Mouse (Mus musculus) left cerebral cortex, adult 2 months (tissue): ENCODE data around the gene Syce2. TPM values are rescaled to one million over a fixed set of nuclear protein-coding genes. Genes with fewer than 3 reads are reported as not detected.
A peak's percentile ranks its signal among the peaks of the same experiment; 100 is the strongest.

Source experiments
- DNase-seq, 2 experiments: peaks; one replicate each; pipeline ENCODE4 v3.0.0; 2021 to 2022; ENCODE audit warnings: low spot score in 2 of 2, mixed read lengths in 1 of 2; ENCODE audit errors: extremely low spot score in 1 of 2
- H3K27ac ChIP-seq: fragments of 200-600 bp; 2 replicates; pipeline ENCODE4 v1.8.1; 2022
- H3K4me3 ChIP-seq: fragments of 200-600 bp; 2 replicates; pipeline ENCODE4 v1.8.1; 2022
- CTCF ChIP-seq: fragments of 200-600 bp; IDR thresholded peaks from 2 replicates; pipeline ENCODE4 v1.8.1; 2022; ENCODE audit warnings: antibody characterized with exemption, mild to moderate bottlenecking, moderate library complexity
- intact Hi-C: fragments of 180-260 bp; cut with DNase I; formaldehyde crosslinking; loops from one replicate; pipeline ENCODE4 v1.15.1; 2025
- total RNA-seq, 2 experiments: library from RNA; stranded (reverse); gene quantifications; 2 replicates each; pipeline ENCODE4 v1.2.3; 2021

Syce2 gene
- total RNA-seq, 2 experiments from 2014 or later: 7.8 to 8.0 TPM

DNA sequence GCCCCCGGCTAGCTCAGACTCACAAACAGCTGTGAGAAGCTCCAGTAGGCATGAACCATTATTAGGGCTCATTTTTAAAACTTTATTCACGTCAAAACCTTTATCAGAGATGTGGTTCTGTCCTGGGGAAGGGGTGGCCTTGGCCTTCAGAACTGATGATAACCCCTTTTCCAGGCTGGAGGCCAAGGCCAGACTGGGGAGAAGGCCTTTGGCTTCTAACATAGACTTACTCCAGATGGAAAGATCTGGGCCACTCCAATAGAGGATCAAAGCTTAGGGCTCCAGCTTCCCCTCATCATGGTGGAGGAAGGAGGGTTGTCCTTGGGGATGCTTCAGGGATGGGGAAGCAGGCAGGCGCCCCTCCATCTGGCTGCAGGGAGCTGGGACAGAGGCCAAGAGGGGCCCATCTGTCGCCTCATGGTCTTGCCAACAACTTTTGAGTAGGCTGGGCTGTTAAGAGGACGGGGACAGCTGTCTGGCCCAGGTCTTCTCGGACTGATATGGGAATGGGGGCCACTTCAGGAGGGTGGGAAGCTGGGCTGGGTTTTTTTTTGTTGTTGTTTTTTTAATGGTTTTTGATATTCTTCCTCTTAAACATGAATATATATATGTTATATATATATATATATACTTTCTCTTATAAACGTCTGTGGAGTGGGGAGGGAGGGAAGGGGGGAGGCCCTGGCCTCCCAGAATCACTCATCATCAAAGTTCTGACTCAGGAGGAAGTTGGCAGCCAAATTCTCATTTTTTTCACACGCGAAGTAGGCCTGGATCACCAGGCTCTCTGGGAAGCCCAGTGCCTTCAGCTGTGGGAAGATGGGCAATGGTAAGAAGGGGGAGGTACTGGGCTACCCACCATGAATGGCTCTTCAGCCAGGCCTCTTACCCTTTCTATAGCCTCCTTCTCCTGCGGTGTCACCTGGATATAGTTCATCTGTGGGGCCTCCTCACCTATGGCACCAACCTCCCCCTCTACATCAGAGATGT is 36.8 kb upstream of the Syce2 start:
- TF ChIP-seq CTCF: no peak
- Histone ChIP-seq H3K4me3 (no peak overlapping the region), H3K27ac (peak overlapping the region; percentile 59)
- peak in 1 of 2 experiments; percentile 80 for DNase-seq
- intact Hi-C loops: no loop called here

GRCm38 (mm10) chr8:84837149-84837911 is 34.6 kb upstream of the Syce2 start:
- no peak overlapping the region for H3K27ac ChIP-seq
- DNase-seq: no peak
- TF ChIP-seq CTCF: peak; percentile 1
- intact Hi-C loops: no loop called here
- no peak overlapping the region for H3K4me3 ChIP-seq

GRCm38 (mm10) chr8:84837912-84838470 is 33.9 kb upstream of the Syce2 start:
- no peak for DNase-seq
- no peak overlapping the region for H3K27ac ChIP-seq
- intact Hi-C loops: no loop called here
- H3K4me3 ChIP-seq: no peak overlapping the region
- no peak for TF ChIP-seq CTCF

DNA sequence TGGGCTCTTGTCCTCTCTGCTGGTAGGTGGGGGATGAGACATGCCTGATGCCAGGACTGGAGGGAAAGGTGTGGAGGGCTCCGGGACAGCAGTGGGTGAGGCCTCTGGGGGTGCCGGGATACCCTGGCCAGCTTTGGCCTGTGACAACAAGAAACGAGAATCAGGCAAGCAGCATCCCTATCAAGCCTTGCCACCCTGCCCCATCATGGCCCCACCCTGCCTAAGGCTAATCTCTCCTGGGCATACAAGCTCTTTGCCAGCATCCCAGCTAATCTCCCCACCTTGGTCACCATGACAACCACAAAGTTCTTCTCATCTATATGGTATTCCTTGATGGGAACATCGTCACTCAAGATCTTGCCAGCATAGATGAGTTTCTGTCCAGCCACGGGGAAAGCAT is 33.4 kb upstream of the Syce2 start:
- no peak overlapping the region for H3K4me3 ChIP-seq
- intact Hi-C loops: no loop called here
- no peak for DNase-seq
- H3K27ac ChIP-seq: no peak overlapping the region
- TF ChIP-seq CTCF: no peak

DNA sequence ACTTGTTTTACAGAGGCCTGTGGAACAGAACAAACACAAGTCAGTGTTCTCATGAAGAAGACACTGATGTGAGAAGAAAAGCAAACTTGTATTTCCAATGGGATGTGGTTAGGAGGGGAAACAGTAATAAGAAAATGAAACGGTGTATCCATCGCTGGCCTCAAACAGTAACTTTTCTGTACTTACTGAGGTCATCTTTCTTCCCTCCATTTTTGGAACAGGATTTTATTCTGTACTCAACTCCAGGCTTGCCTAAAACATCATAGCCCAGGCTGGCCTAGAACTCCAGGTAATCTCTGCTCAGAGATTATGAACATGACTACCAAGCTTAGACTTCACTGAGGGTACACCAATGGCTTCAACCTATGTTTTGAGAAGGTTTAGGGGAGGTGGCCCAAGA is 32.5 kb upstream of the Syce2 start:
- Histone ChIP-seq H3K4me3 (peak overlapping the region; percentile 99), H3K27ac (no peak overlapping the region)
- TF ChIP-seq CTCF: no peak
- intact Hi-C loops: no loop called here
- DNase-seq: no peak

DNA sequence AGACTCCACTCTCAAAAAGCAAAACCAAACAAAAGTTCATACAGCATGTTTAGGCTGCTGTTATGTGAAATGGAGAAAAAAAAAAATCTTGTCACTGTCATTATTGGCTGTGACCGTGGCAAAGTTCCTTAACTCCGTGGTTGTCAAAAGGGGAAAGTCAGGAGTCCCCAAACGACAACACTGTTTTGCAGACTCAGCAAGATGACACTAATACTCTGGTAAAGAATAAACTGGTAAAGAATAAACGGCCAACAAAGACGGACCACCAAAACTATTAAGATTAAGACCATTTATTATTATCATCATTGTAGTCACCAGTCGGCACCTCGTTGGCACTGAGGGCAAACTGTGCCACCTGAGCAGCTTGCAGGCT is 32.0 kb upstream of the Syce2 start:
- no peak for TF ChIP-seq CTCF
- intact Hi-C loops: no loop called here
- DNase-seq: no peak
- Histone ChIP-seq H3K4me3 (peak overlapping the region; percentile 99), H3K27ac (peak overlapping the region; percentile 89)

GRCm38 (mm10) chr8:84840248-84840999 is 31.5 kb upstream of the Syce2 start, which contains the start of gene Rad23a:
Gene Rad23a, minus strand, starts transcription at chr8:84840665.
- DNase-seq: peak; percentile 91 to 92
- TF ChIP-seq CTCF: no peak; the same call in 1 of the 2 replicates
- Histone ChIP-seq H3K4me3 (peak within 1 kb of the TSS; percentile 99), H3K27ac (peak within 1 kb of the TSS; percentile 89)
- intact Hi-C loops: no loop called here

DNA sequence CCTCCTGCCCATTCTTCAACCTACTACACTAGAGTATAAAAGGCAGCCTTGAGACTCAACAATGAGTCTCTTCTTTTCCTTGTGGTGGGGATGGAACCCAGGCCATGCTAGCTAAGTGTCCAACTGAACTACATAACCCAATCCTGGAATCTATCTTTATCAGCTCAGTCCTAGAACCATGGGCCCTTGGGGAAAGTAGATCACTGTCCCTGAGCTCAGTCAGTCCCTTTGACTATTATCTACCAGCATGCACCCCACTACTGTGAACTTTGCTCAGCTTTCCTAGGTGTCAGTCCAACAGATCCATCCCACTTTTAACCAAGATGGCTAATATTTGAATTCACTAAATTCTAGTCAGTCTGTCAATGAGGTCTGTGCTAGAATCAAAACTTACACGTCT is 30.4 kb upstream of the Syce2 start:
- intact Hi-C loops: no loop called here
- no peak for TF ChIP-seq CTCF
- DNase-seq: no peak
- no peak overlapping the region for H3K27ac ChIP-seq
- H3K4me3 ChIP-seq: no peak overlapping the region

- intact Hi-C loops: no loop called here
- TF ChIP-seq CTCF: no peak
These were observed 27.4 kb upstream of the Syce2 start for GRCm38 (mm10) chr8:84844397-84845070.

DNA sequence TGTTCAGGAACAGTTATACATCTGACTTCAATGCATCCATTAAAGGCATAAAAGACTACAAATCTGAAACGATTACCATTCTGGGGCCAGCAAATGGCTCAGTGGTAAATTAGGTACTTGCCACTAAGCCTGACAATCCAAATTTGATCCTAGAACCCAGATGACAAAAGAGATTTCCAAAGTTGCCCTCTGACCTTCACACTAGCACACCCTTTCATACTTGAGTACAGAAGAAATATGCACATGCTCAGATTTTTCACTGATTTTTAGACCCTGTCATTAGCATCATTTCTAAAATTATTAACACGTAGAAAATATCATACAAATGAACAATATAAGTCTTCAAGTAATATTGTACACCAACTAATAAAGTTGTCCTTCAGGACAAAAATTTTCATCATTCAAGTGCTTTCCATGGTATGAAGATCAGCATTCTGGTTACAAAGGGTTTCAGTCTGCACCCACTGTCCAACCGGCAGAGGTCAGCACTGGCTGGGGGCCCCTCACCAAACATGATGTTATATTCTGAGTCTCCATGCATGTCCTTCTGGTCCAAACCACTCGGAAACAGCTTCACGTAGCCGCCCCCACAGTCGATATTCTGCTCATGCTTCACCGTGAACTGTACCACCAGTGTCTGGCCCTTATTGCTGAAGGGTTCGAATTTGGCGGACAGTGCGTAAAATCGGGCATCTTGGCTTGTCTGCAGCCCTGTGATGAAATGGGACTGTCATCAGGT is 26.4 kb upstream of the Syce2 start:
- peak; percentile 56 for TF ChIP-seq CTCF
- Histone ChIP-seq H3K4me3 (peak overlapping the region; percentile 100), H3K27ac (peak overlapping the region; percentile 99)
- peak in 1 of 2 experiments; percentile 20 for DNase-seq
- intact Hi-C loops: no loop called here

More at GRCm38 (mm10) chr8:84844397-84845070, 27.4 kb upstream of the Syce2 start:
- no peak for DNase-seq
- H3K27ac ChIP-seq: no peak overlapping the region; the same call in 1 of the 2 replicates
- peak overlapping the region; percentile 100 for H3K4me3 ChIP-seq
